Mouse (Mus musculus): ENCODE data around the gene Hip1r.

DNA sequence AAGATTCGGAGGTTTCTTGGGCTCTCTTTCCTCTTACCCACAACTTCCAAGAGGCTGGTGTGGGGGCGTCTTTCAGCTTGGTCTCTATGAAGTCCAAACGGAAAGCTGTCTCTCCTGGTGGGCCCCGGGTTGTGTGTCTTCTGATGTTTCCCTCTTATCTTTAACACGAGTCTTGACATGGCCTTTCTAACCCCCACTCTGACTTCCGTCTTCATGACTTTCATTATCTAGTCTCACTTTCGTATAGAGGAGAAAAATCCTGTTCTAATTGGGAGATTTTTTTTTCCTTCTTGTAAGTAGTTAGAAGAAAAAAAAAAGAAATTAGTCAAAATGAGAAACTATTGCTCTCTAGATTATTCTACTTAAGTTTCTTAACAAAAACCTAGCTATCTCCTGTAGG is 48.9 kb downstream of the Hip1r start:
- no peak for TF ChIP-seq POLR2A (IDR thresholded peaks at IDR 0.05; ENCODE audit: borderline replicate concordance, control insufficient read depth, low read depth, low read length)
- no peak for TF ChIP-seq CTCF (IDR thresholded peaks at IDR 0.05; ENCODE audit: control insufficient read depth, insufficient read depth, low read length)

Data from bone marrow, adult 2 months (tissue).